Mouse (Mus musculus) small intestine, adult 2 months (tissue): ENCODE results near the gene Stard10. TPM values are rescaled to one million over a fixed set of nuclear protein-coding genes. Genes with fewer than 3 reads are reported as not detected.

Experiments used
- H3K27ac ChIP-seq: fragments of 200-500 bp; 2 replicates; pipeline ENCODE4 v1.5.1; 2012; ENCODE audit warnings: low read depth, low read length, control low read depth, inconsistent platforms; ENCODE audit not compliant: insufficient read depth
- H3K27me3 ChIP-seq: fragments of 200-500 bp; 2 replicates; pipeline ENCODE4 v1.6.1; 2012; ENCODE audit warnings: mild to moderate bottlenecking, moderate library complexity, low read length, inconsistent platforms; ENCODE audit not compliant: control insufficient read depth, insufficient read depth
- H3K36me3 ChIP-seq: fragments of 200-500 bp; 2 replicates; pipeline ENCODE4 v1.6.1; 2012; ENCODE audit warnings: mild to moderate bottlenecking, low read length, control low read depth, inconsistent platforms; ENCODE audit not compliant: control insufficient read depth, insufficient read depth
- H3K4me1 ChIP-seq: fragments of 200-500 bp; 2 replicates; pipeline ENCODE4 v1.6.1; 2012; ENCODE audit warnings: low read length, inconsistent platforms, mixed read lengths; ENCODE audit not compliant: control insufficient read depth, insufficient read depth, insufficient read length
- H3K4me3 ChIP-seq: fragments of 200-500 bp; 2 replicates; pipeline ENCODE4 v1.5.1; 2012; ENCODE audit warnings: low read depth, mild to moderate bottlenecking, control low read depth, inconsistent platforms, low read length, moderate library complexity
- CTCF ChIP-seq: fragments of 200-500 bp; IDR thresholded peaks from 2 replicates; pipeline ENCODE4 v1.5.1; 2012; ENCODE audit warnings: low read depth, mild to moderate bottlenecking, control low read depth, inconsistent platforms, low read length, moderate library complexity, mixed read lengths; ENCODE audit not compliant: insufficient replicate concordance, insufficient read length; ENCODE audit errors: extremely low read depth
- POLR2A ChIP-seq: fragments of 200-500 bp; IDR thresholded peaks from 2 replicates; pipeline ENCODE4 v1.6.1; 2012; ENCODE audit warnings: low read depth, mild to moderate bottlenecking, control low read depth, inconsistent platforms, low read length, moderate library complexity
- WGBS: fragments of 180-500 bp; shearing (Covaris S2); methylation state at CpG from one replicate; pipeline ENCODE4 v1.1.7; 2018; 5-methylcytosine and 5-hydroxymethylcytosine counted together
- polyA plus RNA-seq: library from polyadenylated mRNA; depleted of rRNA; stranded (reverse); fragments of >200 nt; gene quantifications from 2 replicates; pipeline ENCODE4 v1.2.3, GENCODE M21; 2012; rRNA removed

Stard10 gene
- polyA plus RNA-seq, result 148 and 264 TPM in 2 replicates

GRCm38 (mm10) chr7:101317014-101317413 lies at the start of gene Stard10:
Gene Stard10 (plus strand): TSS chr7:101317086.
- 31% methylated on average over 3 of the region's 3 CpGs for WGBS
- no peaks in the 10 kb centered on the region for H3K36me3 ChIP-seq
- peak within 1 kb of the TSS; percentile 40 for H3K27ac ChIP-seq
- no peak within 1 kb of the TSS for H3K4me3 ChIP-seq
- TF ChIP-seq POLR2A (no peak), CTCF (no peak)
- H3K4me1 ChIP-seq, result peaks cover 20% of the 10 kb centered on the region
- no peaks in the 10 kb centered on the region for H3K27me3 ChIP-seq

GRCm38 (mm10) chr7:101267457-101268259 lies 49.2 kb upstream of the Stard10 start:
- no peaks in the 10 kb centered on the region for H3K27me3 ChIP-seq
- peaks cover 24% of the 10 kb centered on the region for H3K36me3 ChIP-seq
- no peak overlapping the region for H3K4me3 ChIP-seq
- WGBS, result 75% methylated on average over 3 of the region's 3 CpGs
- H3K27ac ChIP-seq, result peak overlapping the region; percentile 15; the same call in 1 of the 2 replicates
- no peaks in the 10 kb centered on the region for H3K4me1 ChIP-seq
- TF ChIP-seq POLR2A (no peak), CTCF (no peak)

GRCm38 (mm10) chr7:101271602-101272001 lies 45.3 kb upstream of the Stard10 start:
- TF ChIP-seq CTCF (no peak), POLR2A (no peak)
- H3K4me1 ChIP-seq, result no peaks in the 10 kb centered on the region

GRCm38 (mm10) chr7:101272466-101273160 lies 44.3 kb upstream of the Stard10 start:
- no peaks in the 10 kb centered on the region for H3K27me3 ChIP-seq
- no peak overlapping the region for H3K4me3 ChIP-seq
- TF ChIP-seq POLR2A (no peak), CTCF (no peak)
- no peaks in the 10 kb centered on the region for H3K4me1 ChIP-seq
- H3K36me3 ChIP-seq, result peaks cover 40% of the 10 kb centered on the region
- 91% methylated on average over 8 of the region's 8 CpGs for WGBS
- no peak overlapping the region for H3K27ac ChIP-seq

More at GRCm38 (mm10) chr7:101271602-101272001, 45.3 kb upstream of the Stard10 start:
- Histone ChIP-seq H3K4me3 (no peak overlapping the region), H3K27me3 (no peaks in the 10 kb centered on the region), H3K36me3 (peaks cover 39% of the 10 kb centered on the region), H3K27ac (no peak overlapping the region)
- WGBS, result 84% methylated on average over 1 of the region's 1 CpGs

GRCm38 (mm10) chr7:101282721-101283120 lies 34.2 kb upstream of the Stard10 start:
- Histone ChIP-seq H3K27ac (no peak overlapping the region), H3K27me3 (no peaks in the 10 kb centered on the region), H3K36me3 (peaks cover 44% of the 10 kb centered on the region), H3K4me3 (no peak overlapping the region), H3K4me1 (no peaks in the 10 kb centered on the region)
- TF ChIP-seq CTCF (no peak), POLR2A (no peak)
- WGBS, result 94% methylated on average over 3 of the region's 3 CpGs

GRCm38 (mm10) chr7:101284504-101284903 lies 32.4 kb upstream of the Stard10 start:
- 55% methylated on average over 1 of the region's 1 CpGs for WGBS
- peaks cover 35% of the 10 kb centered on the region for H3K36me3 ChIP-seq
- TF ChIP-seq POLR2A (no peak), CTCF (no peak)

GRCm38 (mm10) chr7:101286891-101287290 lies 30.0 kb upstream of the Stard10 start:
- WGBS, result 87% methylated on average over 4 of the region's 4 CpGs
- no peak for TF ChIP-seq POLR2A
- no peak for TF ChIP-seq CTCF

More at GRCm38 (mm10) chr7:101284504-101284903, 32.4 kb upstream of the Stard10 start:
- H3K27me3 ChIP-seq, result no peaks in the 10 kb centered on the region
- H3K27ac ChIP-seq, result no peak overlapping the region
- H3K4me3 ChIP-seq, result no peak overlapping the region
- H3K4me1 ChIP-seq, result no peaks in the 10 kb centered on the region

More at GRCm38 (mm10) chr7:101286891-101287290, 30.0 kb upstream of the Stard10 start:
- Histone ChIP-seq H3K27me3 (no peaks in the 10 kb centered on the region), H3K27ac (no peak overlapping the region), H3K36me3 (peaks cover 26% of the 10 kb centered on the region), H3K4me3 (no peak overlapping the region), H3K4me1 (no peaks in the 10 kb centered on the region)
